Mouse (Mus musculus): ENCODE measurements around the gene Ifit2.
"Not testable (repeated sequence)": the region's sequence is repeated elsewhere in the genome, so short reads cannot be mapped to it uniquely, and the experiment has no call there.

Gene Ifit2

DNA sequence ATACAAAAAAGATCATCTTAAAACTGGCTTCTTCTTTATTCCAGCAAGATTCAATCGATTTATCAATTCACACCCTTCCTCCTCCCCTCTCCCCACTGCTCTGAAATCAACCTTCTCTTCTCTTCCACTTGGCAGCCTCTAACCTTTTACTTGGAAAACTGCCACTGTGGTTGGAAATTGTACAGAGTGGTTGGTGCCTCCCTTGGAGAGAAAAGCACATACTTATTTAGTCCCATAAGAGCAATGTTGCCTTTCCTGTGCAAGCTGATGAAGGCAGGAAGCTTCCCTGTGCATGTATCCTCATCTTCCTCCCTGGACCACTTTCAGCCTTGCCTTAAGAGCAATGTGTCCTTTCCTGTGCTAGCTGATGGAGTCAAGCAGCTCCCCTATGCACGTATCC, 47.8 kb downstream of the Ifit2 start:
- DNase-seq = no peak

GRCm38 (mm10) chr19:34599250-34599649, 48.8 kb downstream of the Ifit2 start:
- DNase-seq = not testable (repeated sequence)

- not testable (repeated sequence) for DNase-seq
Observed at GRCm38 (mm10) chr19:34601888-34602287, 51.4 kb downstream of the Ifit2 start, which contains the start of gene Ifit1bl1. TSS of gene Ifit1bl1 (minus strand) at chr19:34601956.

DNA sequence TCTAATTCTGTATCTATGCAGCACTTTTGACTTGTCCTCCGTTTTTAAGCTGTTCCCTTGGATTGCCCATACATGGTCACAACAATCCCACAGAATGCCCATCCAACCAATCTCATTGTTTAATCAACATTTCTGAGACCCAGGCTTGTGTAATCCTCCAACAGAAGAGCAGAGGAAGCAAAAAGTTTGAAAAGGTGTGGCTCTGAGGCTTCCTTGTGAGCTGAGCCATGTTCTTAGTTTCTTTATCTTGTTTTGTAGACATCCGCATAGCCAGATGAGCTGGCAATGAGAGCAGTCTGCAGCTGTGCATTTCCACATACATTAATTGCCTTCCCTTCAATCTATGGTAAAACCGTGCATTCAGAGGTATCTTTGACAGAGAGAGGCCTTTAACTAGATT, 55.0 kb downstream of the Ifit2 start:
- DNase-seq = no peak

GRCm38 (mm10) chr19:34607237-34608051, 57.0 kb downstream of the Ifit2 start, which contains the start of gene Ifit3b:
TSS of gene Ifit3b (plus strand) at chr19:34607970.
- DNase-seq = not testable (repeated sequence)

GRCm38 (mm10) chr19:34610118-34610517, 59.6 kb downstream of the Ifit2 start:
- not testable (repeated sequence) for DNase-seq

GRCm38 (mm10) chr19:34612243-34613001, 61.9 kb downstream of the Ifit2 start:
- not testable (repeated sequence) for DNase-seq

DNA sequence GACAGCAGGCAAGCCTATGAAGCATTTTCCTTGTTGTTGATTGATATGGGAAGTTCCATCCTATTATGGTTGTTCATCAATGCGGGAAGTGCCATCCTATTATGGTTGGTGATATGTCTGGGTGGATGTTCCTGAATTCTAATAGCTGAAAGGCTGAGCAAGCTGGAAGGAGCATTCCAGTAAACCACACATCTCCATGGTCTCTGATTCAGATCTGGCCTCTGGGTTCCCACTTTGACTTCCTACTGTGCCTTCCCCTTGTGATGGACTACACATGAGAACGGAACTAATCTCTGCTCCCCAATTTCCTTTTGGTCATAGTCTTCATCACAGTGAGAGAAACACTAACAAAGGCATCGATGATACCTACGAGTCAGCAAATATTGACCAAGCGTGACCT, 70.4 kb downstream of the Ifit2 start:
- no peak for DNase-seq

GRCm38 (mm10) chr19:34623781-34624180, 73.3 kb downstream of the Ifit2 start:
- no peak for DNase-seq

GRCm38 (mm10) chr19:34624663-34625062, 74.2 kb downstream of the Ifit2 start:
- no peak for DNase-seq
